Mouse (Mus musculus) left cerebral cortex, adult 11 months (tissue): ENCODE results near the gene S100a8.

Experiments used
- DNase-seq: peaks from one replicate; pipeline ENCODE4 v3.0.0; 2022; ENCODE audit warnings: low spot score

S100a8 gene

DNA sequence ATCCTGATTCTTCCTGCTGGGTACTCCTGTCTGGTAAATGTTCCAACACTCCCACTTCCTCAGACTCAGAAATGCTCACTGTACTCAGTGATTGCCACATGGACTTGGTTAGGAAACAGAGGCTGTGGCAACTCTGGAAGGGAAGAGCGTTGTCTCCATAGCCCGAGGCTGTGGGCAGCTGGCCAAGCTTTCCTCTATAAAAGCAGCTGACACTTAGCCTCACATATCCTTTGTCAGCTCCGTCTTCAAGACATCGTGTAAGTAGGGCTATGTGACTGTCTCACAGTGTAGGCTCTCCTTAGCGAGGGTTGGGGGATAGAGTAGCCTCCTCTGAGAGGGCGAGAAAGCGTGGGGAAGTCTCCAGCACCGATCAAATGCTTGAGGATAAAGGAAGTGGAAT lies at the start of gene S100a8:
S100a8 (plus strand) TSS at position 133 of the 400 bp plus-strand sequence.
- DNase-seq: no peak

DNA sequence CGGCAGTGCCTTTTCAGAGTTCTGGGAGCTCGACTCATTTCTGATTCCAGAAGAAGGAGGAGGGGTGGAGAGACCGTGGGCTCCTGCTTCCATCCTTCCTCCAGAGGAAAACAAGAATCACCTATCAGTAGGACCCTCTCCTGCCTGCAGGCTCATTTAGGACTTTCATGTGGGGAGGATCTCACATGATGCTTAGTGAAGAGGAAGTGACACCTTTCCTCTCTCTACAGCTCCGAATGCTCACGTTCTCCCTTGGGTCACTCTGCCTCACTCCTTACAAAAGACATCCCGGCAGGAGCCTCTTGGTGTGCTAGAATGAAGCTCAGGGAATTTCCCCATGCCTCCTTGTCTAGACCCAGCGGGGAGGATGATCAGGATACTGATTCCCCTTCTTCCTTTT lies 47.2 kb upstream of the S100a8 start:
- DNase-seq: no peak

DNA sequence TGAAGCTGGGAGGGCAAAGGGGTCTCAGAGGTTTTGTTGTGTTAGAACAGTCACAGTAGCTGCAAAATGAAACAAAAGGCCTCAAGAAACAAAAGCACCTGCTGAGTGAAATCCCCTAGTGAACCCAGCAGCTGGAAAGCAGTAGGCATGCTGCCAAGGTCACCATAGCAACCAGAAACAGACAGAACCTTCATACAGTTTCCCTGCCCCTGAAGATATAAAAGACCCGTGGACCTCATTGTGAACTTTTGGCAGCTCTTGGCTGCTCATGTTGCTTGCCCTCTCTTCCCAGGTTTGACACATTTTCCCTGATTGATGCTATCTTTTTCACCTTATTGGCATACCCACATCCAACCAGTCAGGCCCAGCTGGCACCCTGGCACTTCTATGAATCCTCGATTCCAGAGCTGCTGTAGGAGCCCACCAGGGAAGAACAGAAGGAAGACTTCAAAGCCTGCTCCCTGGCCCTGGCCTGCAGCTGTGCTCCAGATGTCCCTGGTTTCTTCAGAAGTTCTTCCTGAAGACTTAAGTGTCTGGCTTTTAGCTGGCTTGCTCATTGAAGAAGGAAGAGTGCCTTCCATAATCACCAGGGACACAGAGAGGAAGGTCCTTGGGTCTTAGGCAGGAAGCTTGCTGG lies 45.2 kb upstream of the S100a8 start:
- DNase-seq: no peak

DNA sequence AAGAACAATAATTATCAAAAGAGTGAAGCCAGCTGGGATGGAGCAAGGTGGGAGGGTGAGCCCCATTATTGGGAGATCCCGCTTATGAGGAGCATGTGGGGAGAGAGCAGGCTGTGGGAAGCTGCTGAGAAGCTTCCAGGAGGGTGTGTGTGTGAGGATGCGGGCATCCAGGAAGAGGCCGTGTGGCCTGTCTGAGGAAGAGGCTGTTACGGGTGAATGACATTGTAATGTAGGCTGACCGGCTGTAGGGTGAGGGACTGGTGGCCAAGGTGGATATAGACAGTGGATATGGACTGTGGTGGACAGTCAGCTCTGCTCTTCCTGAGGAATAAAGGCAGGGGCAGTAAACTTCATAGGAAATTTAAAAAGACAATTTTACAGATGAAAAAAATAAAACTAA lies 43.3 kb upstream of the S100a8 start:
- no peak for DNase-seq

DNA sequence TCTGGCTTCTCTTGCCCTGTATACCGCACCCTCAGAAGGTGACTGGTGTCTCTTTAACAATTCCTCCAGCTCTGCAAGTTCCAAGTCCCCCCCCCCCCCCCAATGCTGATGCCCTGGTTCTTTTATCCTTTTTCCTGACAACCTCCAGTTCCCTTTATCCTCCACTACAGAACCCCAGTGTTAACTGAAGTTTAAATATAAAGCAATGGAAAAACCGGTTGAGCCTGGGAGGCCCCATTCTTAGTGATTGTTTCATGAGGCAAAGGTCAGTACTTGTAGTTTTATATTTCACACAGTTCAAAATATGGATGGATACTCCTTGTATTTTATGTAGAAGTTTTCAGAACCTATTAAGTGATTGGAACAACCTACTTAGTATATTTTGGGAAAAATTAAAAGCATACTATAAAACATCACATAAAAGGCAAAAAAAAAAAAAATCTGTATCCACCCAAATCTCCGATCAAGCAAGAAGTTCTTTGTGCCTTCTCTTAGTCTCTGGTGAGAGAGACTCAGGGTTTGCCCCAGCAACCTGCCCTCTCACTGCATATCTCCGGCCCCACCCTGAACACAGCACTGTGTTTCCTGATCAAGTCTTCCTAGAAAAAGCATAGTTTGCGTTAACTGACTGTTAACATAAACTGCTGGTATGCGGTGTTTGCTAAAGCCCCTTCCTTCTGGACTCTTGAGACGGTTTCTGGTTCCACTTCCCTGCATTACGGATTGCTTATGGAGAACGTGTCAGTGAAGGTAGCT lies 42.3 kb upstream of the S100a8 start:
- no peak for DNase-seq

DNA sequence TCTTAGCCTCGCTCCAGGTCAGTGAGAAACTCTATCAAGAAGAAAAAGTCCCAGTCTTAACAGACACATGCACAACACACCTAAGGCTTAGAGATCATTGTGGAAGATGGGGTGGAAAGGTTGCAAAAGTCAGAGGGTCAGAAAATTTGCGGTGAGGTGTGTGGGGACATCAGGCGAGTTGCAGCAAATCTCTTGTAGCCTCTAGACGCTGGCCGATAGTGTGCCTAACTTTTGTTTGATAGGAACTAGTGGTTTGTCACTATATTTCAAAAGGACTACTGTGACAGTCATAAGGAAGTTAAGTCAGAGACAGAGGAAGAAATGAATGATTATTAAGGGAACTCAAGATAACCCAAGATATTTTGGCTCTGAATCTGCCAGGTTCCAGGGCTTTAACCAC lies 41.4 kb upstream of the S100a8 start:
- DNase-seq: no peak

DNA sequence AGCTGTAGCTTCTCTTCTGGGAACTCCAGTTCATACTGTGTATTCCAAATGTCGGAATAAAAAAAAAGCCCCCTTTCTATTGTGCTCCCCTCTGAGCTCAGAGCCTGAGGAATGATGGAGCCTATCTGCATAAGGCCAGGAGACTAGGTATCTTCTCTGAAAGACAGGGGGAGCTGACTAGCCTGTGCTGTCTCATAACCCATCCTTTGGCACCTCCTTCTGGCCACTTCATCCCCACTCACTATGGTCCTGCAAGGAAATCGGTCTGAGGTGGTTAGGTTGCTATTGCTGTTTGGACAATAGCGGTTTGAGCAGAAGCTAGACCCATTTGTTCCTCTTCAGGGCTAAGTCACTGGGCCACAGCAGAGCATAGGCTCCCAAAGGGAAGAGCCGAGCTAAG lies 41.0 kb upstream of the S100a8 start:
- DNase-seq: no peak

DNA sequence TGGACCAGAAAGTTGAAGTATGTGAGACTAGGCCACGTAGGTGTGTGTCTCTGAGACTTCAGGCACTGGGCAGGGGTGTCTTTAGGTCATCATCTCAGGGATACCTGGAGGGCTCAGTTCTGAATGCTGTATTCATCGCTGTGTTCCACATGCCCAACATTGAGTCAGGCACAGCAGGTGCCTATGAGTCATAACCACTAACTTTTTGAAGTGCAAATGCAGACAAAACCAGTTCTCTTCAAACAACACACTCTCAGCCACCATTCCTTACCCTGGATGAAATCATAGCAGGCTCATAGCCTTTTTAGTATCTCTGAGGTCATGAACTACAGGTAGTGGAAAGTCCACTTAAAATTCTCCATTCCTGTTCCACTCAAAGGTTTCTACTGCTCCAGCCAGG lies 39.5 kb upstream of the S100a8 start:
- no peak for DNase-seq

DNA sequence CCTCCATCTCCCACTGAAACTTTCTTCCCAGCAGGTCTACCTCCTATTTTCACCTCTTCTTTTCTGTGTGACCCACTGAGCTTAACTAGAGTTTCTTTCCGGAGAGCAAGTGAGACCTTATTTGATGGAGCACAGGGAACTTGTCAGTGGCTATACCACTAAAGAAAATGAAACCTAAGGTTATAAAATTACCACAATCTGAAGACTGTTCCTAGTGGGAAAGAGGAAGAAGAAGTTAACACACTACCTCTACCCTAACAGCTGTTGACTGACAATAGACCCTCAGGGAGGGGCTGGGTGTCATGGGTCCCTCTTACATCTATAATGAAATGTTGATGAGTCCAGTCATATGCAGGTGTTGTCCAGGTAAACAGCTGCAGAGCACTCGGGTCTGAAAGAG lies 36.8 kb upstream of the S100a8 start:
- DNase-seq: no peak

DNA sequence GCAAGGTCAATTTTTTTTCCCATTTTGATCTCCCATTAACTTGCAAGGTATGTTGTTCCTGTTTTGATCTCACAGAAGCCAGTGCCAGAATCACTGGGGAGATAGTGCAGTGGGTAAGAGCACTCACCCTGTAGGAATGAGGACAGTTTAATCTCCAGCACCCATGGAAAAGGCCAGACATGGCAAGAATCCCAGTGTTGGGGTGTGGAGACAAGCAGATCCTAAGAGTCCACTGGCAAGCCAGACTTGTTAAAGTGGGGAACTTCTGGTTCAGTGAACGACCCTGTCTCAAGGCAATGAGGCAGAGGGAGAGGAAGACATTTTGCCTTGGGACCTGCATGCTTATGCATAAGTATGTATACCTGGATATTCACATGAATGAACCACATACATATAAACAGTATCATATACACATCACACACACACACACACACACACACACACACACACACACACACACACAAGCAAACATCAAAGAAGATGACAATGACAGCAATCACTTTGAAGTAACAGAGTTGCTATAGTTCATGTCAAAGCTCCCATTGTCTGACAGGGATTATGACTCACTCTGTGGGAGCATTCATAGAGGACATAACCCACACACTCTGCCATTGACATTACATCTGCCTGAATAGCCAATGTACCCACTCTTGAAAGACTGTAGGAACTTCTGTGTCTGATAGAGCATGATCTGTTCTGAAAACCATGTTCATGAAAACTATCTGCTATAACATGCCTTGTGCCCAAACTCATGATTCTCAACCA lies 30.1 kb upstream of the S100a8 start:
- DNase-seq: no peak

DNA sequence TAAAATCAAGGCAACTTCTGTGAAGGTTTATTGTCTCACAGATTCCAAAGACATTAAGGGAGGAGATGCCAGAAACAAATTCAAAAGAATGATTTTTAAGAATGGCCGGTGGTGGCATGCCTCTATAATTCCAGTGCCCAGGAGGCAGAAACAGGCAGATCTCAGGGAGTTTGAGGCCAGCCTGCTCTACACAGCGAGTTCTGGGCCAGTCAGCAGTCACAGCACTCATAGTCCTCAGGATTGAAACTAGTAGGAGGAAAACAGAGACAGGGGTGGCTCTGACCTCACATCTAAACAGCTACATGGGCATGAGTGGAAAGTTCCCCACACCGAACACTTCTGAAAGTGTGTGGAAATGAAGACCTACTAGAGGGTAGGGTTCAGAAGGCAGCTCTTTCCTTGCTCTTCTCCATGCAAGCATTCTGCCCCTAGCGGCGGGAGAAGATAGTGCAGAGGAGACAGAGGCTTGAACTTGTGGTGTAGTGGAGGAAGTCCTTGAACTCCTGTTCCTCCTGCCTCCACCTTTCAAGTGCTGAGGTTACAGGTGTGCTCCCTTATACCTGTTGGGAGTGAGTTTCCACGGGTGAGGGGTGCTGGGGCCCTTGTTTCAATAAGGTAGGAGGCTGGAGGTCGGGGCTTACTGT lies 29.1 kb upstream of the S100a8 start:
- no peak for DNase-seq

DNA sequence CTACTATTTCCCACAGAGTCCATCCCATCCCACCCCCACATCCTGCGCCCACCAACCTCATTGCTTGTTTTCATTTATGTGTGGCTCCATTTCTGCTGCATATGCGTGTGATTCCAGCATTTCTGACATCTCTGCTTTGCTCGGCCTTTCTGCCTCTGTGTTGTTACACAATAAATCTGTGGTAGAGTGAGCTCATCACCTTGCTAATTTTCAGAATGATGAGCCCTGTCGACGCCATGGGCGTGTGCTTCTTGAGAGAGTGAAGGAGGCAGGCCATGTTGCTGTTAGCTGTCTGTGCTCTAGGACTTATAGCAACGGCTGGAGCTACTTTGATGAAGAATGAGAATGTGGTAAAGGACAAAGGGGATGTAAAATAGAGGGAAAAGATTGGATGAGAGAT lies 27.8 kb upstream of the S100a8 start:
- DNase-seq: no peak

DNA sequence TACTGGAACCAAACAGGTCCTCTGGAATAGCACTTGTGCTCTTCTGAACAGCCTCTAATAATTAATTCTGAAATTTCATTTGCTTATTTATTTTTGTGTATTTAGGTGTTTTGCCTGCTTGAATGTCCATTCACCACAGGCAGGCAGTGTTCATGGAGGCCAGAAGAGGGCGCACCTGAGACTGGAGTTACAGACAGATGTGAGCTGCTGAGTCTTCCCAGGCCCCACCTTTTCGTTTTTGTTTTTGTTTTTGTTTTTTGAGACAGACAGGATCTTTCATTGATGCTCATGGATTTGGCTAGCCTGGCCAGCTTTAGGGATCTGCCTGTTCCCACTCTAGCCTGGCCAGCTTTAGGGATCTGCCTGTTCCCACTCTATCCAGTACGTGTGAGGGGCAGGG lies 24.6 kb upstream of the S100a8 start:
- DNase-seq: no peak

DNA sequence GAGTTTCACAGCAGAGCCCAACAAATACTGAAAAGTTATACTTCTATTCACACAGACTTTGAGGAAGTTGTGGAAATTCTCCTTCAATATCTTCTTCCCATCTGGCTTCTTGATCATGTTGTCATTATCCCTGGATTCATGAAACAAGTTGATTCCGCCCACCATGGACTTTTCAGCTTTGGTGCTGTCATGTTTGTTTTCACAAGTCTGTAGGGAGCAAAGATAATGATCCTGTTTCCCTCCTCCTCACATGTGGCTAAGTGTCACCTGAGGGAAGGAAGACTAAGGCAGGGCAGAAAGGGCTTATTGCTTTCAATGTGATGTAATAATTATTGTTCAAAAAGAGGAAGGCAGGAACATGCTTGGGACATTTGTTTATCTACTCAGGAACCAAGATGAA lies 21.5 kb upstream of the S100a8 start:
- DNase-seq: no peak

DNA sequence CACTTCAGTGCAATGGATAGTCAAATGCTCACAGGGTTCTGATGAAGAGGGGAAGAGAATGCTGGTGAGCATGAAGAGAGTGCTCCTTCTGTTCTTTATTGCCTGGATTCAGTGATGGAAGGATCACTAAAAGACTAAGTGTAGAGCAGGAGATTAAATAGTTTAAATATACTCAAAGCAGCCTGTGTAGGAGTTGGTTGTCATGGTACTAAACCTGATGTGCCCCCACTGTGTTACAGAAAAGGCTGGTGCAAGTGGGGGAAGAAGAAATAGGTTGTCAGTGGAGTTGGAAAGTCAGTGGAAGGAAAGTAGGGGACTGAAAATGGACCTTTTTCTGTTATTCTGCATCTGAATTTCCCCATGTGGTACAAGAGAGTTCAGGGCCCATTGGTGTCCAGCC lies 19.8 kb upstream of the S100a8 start:
- DNase-seq: peak; percentile 40

DNA sequence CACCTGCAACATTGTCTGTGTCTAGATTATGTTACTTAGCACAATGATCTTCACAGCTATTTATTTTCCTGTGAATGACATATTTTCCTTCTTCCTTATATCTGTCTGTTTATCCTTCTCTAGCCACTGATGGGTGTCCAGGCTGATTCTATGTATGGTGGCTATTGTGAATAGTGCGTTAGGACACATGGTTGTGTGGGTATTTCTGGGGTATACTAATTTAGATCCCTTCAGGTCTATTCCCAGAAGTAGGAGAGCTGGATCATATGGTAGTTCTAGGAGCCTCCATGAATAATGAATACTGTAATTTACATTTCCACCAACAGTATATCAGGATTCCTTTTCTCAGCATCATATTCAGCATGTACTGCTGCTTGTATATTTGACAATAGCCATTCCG lies 18.9 kb upstream of the S100a8 start:
- DNase-seq: no peak

DNA sequence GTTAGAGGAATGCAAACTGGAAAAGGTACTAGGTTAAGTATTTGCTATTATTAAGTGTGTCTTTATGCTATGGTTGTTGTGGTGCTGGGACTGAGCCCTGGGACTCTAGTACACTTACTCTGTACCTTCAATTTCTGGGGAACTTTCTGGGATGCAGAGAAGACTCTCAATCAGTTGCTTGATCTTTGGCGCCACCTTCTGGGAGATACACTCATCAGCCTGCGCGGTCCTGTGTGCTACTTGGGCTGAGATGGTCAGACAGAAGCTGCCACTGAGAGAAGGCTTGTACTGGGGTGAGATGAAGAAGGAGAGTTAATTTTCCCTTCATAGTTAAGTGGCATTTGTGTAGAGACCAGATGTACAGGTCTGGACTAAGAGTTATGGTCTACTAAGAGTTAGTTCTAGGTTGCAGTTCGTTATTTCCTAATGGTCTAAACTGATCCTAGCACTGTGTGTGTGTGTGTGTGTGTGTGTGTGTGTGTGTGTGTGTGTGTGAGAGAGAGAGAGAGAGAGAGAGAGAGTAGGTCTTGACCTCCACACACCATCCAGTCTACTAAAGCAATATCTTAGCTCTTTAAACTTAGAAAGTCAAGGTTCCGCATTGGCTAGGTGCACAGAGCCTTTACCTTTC lies 15.8 kb upstream of the S100a8 start:
- DNase-seq: peak; percentile 74

DNA sequence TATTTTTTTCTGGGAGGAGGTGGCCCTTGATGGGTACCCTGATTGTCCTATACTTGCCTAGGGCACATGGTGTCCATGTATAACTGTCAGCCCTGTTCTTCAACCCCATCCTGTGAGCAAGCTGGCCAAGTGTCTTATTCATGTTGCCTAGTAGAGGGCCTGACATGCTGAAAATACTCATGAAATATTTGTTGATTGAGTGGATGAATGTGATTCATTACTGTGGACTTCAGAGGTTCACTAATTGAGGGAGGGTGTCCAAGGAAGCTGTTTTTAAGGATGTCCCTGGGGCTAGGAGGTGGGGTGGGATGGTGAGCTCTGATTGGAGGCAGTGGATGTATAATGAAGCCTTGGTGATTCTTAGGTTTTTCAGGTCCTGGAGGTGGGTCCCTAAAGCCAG lies 15.1 kb upstream of the S100a8 start, which contains the start of gene S100a7a:
S100a7a (plus strand) TSS at position 301 of the 400 bp plus-strand sequence.
- DNase-seq: no peak

DNA sequence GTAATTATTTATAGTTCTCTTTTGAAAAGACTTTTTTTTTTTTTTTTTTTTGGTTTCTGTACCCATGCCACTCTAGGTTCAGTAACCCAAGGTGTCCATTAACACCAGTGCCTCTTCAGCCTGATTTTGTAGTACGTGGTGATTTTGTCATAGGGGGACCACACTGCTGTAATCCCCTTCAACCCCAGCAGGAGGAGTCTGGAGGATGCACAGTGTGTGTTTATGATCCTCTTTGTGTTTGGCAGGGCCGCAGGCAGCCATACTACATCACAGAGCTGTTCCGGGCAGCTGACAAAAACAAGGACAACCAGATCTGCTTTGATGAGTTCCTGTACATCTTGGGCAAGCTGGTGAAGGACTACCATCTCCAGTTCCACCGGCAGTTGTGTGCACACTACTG lies 11.4 kb upstream of the S100a8 start:
- no peak for DNase-seq

DNA sequence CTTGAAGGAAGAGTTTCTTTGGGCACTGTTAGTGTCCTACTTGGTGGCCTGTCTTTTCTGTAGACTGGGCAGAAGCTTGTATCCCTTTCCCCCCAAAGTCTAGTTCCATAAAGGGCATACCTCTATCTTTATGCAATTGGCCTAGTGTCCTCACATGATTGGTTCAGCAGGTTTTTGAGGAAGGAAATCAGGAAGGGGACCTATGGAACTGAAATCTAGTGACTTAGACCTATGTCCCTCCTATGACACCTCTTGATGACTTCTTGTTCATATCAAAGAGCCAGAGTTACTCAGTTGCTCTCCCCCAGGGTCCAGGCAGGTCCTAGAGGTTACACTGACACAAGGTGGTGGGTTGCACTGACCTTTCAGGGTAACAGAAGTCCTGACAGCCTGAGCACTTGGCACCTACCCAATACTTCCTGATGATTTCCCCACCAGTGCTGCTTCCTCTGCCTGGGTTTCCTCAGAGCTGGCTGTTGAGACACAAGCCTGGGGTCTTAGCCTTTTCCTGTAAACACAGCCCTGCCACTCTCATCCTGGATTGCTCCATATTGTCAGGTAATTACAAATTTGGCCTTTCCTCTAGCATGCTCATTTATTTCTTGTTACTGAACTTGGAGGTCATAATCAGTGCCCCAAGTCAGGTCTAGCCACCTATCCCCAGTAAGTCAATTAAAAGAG lies 9.3 kb upstream of the S100a8 start:
- DNase-seq: no peak

DNA sequence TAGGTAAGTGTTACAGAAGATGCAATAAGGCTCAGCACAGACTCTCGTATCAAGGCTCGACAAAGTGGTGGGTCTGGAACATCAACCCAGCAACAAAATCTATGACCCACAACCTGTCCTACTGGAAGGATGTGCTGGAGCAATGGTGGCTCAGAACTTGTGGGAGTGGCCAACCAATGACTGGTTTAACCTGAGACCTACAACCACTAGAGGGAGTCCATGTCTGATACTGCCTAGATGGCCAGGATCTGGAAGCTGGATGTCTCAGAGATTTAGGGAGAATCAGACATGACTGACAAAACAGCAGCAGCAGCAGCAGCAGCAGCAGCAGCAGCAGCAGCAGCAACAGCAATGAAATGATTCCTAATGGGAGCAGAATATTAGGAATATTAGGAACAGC lies 4.6 kb upstream of the S100a8 start:
- DNase-seq: no peak

DNA sequence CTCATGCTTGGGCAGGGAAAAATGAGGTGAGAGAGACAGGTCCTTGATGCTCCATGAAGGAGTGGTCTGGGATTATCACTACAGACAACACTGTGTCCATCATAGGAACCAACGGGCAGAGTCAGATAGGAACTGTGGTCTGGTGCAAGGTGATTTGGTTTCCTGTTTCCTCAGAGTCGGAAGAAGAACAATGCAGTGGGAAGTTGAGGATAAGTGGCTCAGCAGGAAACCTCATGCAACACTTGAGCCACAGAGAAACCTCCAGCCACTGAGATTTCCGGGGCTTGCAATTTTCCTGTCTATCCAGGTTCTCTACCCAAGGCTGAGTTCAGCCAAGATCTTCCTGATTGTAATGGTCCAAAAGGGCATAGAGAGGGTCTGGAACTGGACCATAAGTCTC lies 9.9 kb downstream of the S100a8 start:
- no peak for DNase-seq
